Mouse (Mus musculus): ENCODE measurements around the gene Txk. TPM values are rescaled to one million over a fixed set of nuclear protein-coding genes. Genes with fewer than 3 reads are reported as not detected.

The Txk gene
- polyA plus RNA-seq, 1 experiment from 2014 or later: 0.39 TPM

GRCm38 (mm10) chr5:72769841-72770240 is 17.3 kb upstream of the Txk start:
- Histone ChIP-seq H3K36me3 (no peaks in the 10 kb centered on the region), H3K4me2 (replicated peaks) (no peak overlapping the region), H3K4me3 (replicated peaks) (no peak overlapping the region), H3K27me3 (replicated peaks) (no peaks in the 10 kb centered on the region), H3K27ac (no peak overlapping the region), H3K4me1 (replicated peaks) (no peaks in the 10 kb centered on the region), H3K9ac (no peak overlapping the region), H3K9me3 (no peaks in the 10 kb centered on the region)
- ATAC-seq: no peak
- 55% methylated on average over 6 of the region's 6 CpGs for WGBS

DNA sequence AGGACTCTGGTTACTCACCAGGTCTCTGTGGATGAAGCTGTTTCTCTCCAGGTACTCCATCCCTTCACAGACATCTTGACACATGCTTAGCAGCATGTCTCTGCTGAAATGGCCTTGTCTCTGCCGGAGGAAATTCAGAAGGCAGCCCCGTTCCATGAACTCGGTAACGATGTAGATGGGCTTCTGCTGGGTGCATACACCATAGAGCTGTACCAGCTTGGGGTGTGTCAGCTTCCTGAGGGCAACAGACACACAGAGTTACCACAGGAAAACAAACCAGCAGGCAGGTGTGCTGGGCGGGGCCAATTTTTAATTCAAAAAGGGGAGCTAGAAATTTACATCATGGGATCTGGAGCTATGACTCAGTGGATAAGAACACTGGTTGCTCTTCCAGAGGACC is 11.0 kb upstream of the Txk start:
- H3K9me3 ChIP-seq: no peaks in the 10 kb centered on the region
- no peak for ATAC-seq
- H3K27me3 ChIP-seq (replicated peaks): no peaks in the 10 kb centered on the region
- no peak overlapping the region for H3K4me2 ChIP-seq (replicated peaks)
- H3K9ac ChIP-seq: no peak overlapping the region
- no peak overlapping the region for H3K27ac ChIP-seq
- no peaks in the 10 kb centered on the region for H3K4me1 ChIP-seq (replicated peaks)
- 84% methylated on average over 5 of the region's 5 CpGs for WGBS
- no peak overlapping the region for H3K4me3 ChIP-seq (replicated peaks)
- H3K36me3 ChIP-seq: no peaks in the 10 kb centered on the region

- no peaks in the 10 kb centered on the region for H3K27me3 ChIP-seq (replicated peaks)
- no peak overlapping the region for H3K4me3 ChIP-seq (replicated peaks)
- no peaks in the 10 kb centered on the region for H3K4me1 ChIP-seq (replicated peaks)
- no peak overlapping the region for H3K4me2 ChIP-seq (replicated peaks)
- H3K9me3 ChIP-seq: no peaks in the 10 kb centered on the region
- H3K36me3 ChIP-seq: no peaks in the 10 kb centered on the region
- no peak overlapping the region for H3K27ac ChIP-seq
- ATAC-seq: peak; percentile 37; the same call in 1 of the 2 replicates
- no peak overlapping the region for H3K9ac ChIP-seq
- 55% methylated on average over 3 of the region's 3 CpGs for WGBS
These were observed 10.4 kb upstream of the Txk start for GRCm38 (mm10) chr5:72763025-72763424.

DNA sequence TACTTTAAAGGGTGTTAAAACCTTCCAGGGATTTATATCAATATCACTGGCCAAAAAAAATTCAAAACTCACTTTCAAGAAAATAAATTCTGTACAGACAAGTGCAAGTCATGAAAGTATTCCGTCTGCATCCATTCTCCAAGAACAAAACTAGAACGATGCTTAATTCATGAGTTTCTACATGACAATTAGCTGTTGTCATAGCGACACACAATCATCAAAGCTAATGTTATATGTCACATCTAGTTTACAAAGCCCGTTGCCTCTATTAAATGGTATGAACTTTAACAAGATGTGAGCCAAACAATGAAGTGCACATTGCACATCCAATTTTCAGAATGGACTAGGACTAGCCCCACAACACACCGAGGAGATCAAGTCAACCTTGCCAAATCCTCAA is 9.2 kb upstream of the Txk start:
- no peak for ATAC-seq
- Histone ChIP-seq H3K27me3 (replicated peaks) (no peaks in the 10 kb centered on the region), H3K4me3 (replicated peaks) (no peak overlapping the region), H3K4me2 (replicated peaks) (no peak overlapping the region), H3K36me3 (no peaks in the 10 kb centered on the region), H3K9ac (no peak overlapping the region), H3K9me3 (no peaks in the 10 kb centered on the region), H3K27ac (no peak overlapping the region), H3K4me1 (replicated peaks) (no peaks in the 10 kb centered on the region)
- WGBS: 91% methylated on average over 5 of the region's 5 CpGs

GRCm38 (mm10) chr5:72761237-72761636 is 8.7 kb upstream of the Txk start:
- H3K27ac ChIP-seq: no peak overlapping the region
- 55% methylated on average over 5 of the region's 5 CpGs for WGBS
- H3K9ac ChIP-seq: no peak overlapping the region
- no peak for ATAC-seq
- H3K4me2 ChIP-seq (replicated peaks): no peak overlapping the region
- H3K36me3 ChIP-seq: no peaks in the 10 kb centered on the region
- H3K4me3 ChIP-seq (replicated peaks): no peak overlapping the region
- H3K9me3 ChIP-seq: no peaks in the 10 kb centered on the region
- H3K27me3 ChIP-seq (replicated peaks): no peaks in the 10 kb centered on the region
- H3K4me1 ChIP-seq (replicated peaks): no peaks in the 10 kb centered on the region

GRCm38 (mm10) chr5:72758925-72759924 is 6.6 kb upstream of the Txk start:
- WGBS: 70% methylated on average over 13 of the region's 13 CpGs
- ATAC-seq: 0 out of 2 replicates have a peak, but pooled peaks have one; percentile 43
- no peaks in the 10 kb centered on the region for H3K27me3 ChIP-seq (replicated peaks)

GRCm38 (mm10) chr5:72757155-72757773 is 4.7 kb upstream of the Txk start:
- ATAC-seq: no peak
- Histone ChIP-seq H3K4me2 (replicated peaks) (no peak overlapping the region), H3K36me3 (no peaks in the 10 kb centered on the region), H3K4me1 (replicated peaks) (no peaks in the 10 kb centered on the region), H3K9me3 (no peaks in the 10 kb centered on the region), H3K27me3 (replicated peaks) (no peaks in the 10 kb centered on the region), H3K27ac (no peak overlapping the region), H3K9ac (no peak overlapping the region), H3K4me3 (replicated peaks) (no peak overlapping the region)
- 80% methylated on average over 18 of the region's 18 CpGs for WGBS

More at GRCm38 (mm10) chr5:72758925-72759924, 6.6 kb upstream of the Txk start:
- no peak overlapping the region for H3K4me3 ChIP-seq (replicated peaks)
- H3K9me3 ChIP-seq: no peaks in the 10 kb centered on the region
- H3K27ac ChIP-seq: no peak overlapping the region
- no peaks in the 10 kb centered on the region for H3K36me3 ChIP-seq
- H3K4me2 ChIP-seq (replicated peaks): no peak overlapping the region
- H3K9ac ChIP-seq: no peak overlapping the region
- H3K4me1 ChIP-seq (replicated peaks): no peaks in the 10 kb centered on the region

- 90% methylated on average over 8 of the region's 8 CpGs for WGBS
- Histone ChIP-seq H3K4me3 (replicated peaks) (no peak overlapping the region), H3K27me3 (replicated peaks) (no peaks in the 10 kb centered on the region), H3K27ac (no peak overlapping the region), H3K4me1 (replicated peaks) (no peaks in the 10 kb centered on the region), H3K9ac (no peak overlapping the region), H3K9me3 (no peaks in the 10 kb centered on the region), H3K36me3 (no peaks in the 10 kb centered on the region), H3K4me2 (replicated peaks) (no peak overlapping the region)
- ATAC-seq: no peak
These were observed 3.4 kb upstream of the Txk start for GRCm38 (mm10) chr5:72755941-72756340.

- no peak overlapping the region for H3K27ac ChIP-seq
- H3K27me3 ChIP-seq (replicated peaks): no peaks in the 10 kb centered on the region
- H3K36me3 ChIP-seq: no peaks in the 10 kb centered on the region
- H3K4me3 ChIP-seq (replicated peaks): no peak overlapping the region
- no peaks in the 10 kb centered on the region for H3K4me1 ChIP-seq (replicated peaks)
- no peak overlapping the region for H3K4me2 ChIP-seq (replicated peaks)
- ATAC-seq: no peak
- whole genome bisulfite sequencing: 82% methylated on average over 2 of the region's 2 CpGs
- no peak overlapping the region for H3K9ac ChIP-seq
- H3K9me3 ChIP-seq: no peaks in the 10 kb centered on the region
These were observed 2.5 kb upstream of the Txk start for GRCm38 (mm10) chr5:72755035-72755434.

GRCm38 (mm10) chr5:72751056-72751758 is 1.4 kb downstream of the Txk start:
- 88% methylated on average over 7 of the region's 7 CpGs for WGBS
- ATAC-seq: no peak
- Histone ChIP-seq H3K9ac (no peak overlapping the region), H3K4me1 (replicated peaks) (no peaks in the 10 kb centered on the region), H3K27me3 (replicated peaks) (no peaks in the 10 kb centered on the region), H3K27ac (no peak overlapping the region), H3K9me3 (no peaks in the 10 kb centered on the region), H3K4me3 (replicated peaks) (no peak overlapping the region), H3K36me3 (no peaks in the 10 kb centered on the region), H3K4me2 (replicated peaks) (no peak overlapping the region)

DNA sequence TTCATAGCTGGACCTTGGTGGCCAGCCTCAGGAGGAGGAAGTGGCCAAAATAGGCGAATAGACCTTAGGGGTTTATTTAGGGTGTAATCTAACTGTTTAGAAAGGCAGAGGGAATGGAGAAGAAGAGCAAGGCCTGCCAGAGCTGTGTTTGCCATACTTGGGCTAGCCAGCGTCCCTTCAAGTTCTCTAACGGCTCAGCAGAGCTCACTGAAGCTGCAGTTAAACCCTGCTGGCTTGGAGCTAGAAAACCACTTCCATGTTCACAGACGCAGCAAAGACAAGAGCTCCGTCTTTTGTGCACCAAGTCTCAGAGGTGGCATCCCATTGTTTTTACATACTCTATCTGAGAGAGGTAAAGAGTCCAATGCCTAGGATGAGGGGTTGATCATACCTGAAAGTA is 2.4 kb downstream of the Txk start:
- Histone ChIP-seq H3K36me3 (no peaks in the 10 kb centered on the region), H3K27me3 (replicated peaks) (no peaks in the 10 kb centered on the region), H3K4me1 (replicated peaks) (no peaks in the 10 kb centered on the region), H3K9me3 (no peaks in the 10 kb centered on the region), H3K27ac (no peak overlapping the region), H3K4me3 (replicated peaks) (no peak overlapping the region), H3K4me2 (replicated peaks) (no peak overlapping the region), H3K9ac (no peak overlapping the region)
- no peak for ATAC-seq
- 76% methylated on average over 5 of the region's 5 CpGs for WGBS

DNA sequence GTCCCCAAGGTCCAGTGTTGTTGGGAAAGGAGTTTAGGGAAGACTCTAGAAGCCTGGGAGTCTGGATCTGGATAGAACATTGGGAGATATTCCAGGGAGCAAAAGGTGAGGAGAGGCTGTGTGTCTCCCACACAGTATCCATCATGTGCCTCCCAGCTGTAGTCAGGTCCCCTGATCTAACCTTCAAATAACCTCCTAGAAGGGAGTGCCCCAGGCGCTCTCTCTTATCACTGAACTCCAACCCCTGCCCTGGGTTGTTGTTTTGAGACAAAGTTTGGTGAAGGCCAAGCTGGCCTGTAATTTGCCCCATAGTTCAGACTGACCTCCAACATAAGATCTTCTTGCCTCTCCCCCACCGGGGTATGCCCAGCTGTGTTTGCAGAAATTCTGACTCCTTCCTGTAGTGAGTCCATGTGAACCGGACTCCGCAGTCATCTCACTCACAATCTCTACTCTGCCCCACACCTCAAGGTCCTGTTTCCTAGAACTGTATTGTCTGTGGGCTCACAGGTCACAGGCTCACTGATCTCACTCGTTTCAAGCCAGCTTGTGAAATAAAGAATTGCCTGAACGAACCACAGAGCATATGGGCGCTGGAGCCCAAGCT is 3.8 kb downstream of the Txk start:
- Histone ChIP-seq H3K4me1 (replicated peaks) (no peaks in the 10 kb centered on the region), H3K4me3 (replicated peaks) (no peak overlapping the region), H3K9ac (no peak overlapping the region), H3K27me3 (replicated peaks) (no peaks in the 10 kb centered on the region), H3K36me3 (no peaks in the 10 kb centered on the region), H3K27ac (no peak overlapping the region), H3K4me2 (replicated peaks) (no peak overlapping the region), H3K9me3 (no peaks in the 10 kb centered on the region)
- 60% methylated on average over 7 of the region's 7 CpGs for WGBS
- peak; percentile 53 for ATAC-seq
